Mouse (Mus musculus): ENCODE measurements around the gene Duox1. TPM values are rescaled to one million over a fixed set of nuclear protein-coding genes. Genes with fewer than 3 reads are reported as not detected.

The Duox1 gene
- polyA plus RNA-seq, 1 experiment, result not detected

DNA sequence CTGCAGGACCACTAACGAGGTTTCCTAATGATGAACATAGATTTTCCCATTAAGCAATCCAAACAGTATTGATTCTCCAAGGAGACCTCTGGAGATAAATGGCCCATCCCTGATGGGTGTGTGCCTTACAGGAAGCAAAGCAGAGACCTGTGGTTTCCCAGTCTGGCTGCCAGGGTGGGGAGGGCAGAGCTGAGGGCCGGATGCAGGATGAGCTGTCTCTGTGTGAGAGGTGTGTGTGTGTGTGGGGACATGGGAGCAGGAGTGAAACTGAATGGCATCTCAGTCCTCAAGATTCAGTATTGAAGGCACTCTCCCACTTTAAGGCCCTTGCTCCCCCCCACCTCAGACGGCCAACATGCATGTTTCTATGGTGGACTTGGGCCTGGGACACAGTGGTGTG, 40.7 kb downstream of the Duox1 start:
- Histone ChIP-seq H3K27ac (ENCODE audit: insufficient read depth, low read depth, low read length) (no peak overlapping the region), H3K4me3 (ENCODE audit: insufficient read depth, low read depth, low read length) (no peak overlapping the region), H3K4me1 (ENCODE audit: control insufficient read depth, insufficient read depth, low read length) (peaks cover 18% of the 10 kb centered on the region)
- TF ChIP-seq CTCF (IDR thresholded peaks at IDR 0.05; ENCODE audit: insufficient read depth, low read depth, low read length), result no peak
- TF ChIP-seq POLR2A (IDR thresholded peaks at IDR 0.05; ENCODE audit: insufficient read depth, low read depth, low read length), result no peak
- 90% methylated on average over 3 of the region's 3 CpGs for WGBS

DNA sequence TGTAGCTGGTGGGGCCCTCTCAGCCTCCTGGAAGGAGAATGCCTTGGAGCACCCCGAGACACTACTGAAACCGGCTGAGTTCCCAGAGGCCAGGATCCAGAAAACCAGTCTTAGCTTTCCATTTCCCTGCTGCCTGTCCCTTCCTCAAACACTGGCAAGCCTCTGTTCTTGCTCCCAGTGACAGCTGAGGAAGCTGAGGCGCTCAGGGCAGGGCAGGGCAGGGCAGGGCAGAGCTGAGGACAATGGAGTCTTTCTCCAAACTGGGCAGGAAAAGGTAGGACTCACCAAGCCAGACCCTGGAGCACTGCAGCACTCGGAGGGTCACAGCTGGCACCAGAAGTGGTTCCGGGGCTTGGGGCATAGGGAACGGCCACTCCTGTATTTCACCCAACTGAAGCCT, 44.8 kb downstream of the Duox1 start:
- Histone ChIP-seq H3K27ac (ENCODE audit: insufficient read depth, low read depth, low read length) (no peak overlapping the region), H3K4me1 (ENCODE audit: control insufficient read depth, insufficient read depth, low read length) (no peaks in the 10 kb centered on the region), H3K4me3 (ENCODE audit: insufficient read depth, low read depth, low read length) (no peak overlapping the region)
- TF ChIP-seq POLR2A (IDR thresholded peaks at IDR 0.05; ENCODE audit: insufficient read depth, low read depth, low read length) (no peak), CTCF (IDR thresholded peaks at IDR 0.05; ENCODE audit: insufficient read depth, low read depth, low read length) (no peak)
- WGBS, result 86% methylated on average over 6 of the region's 6 CpGs

GRCm38 (mm10) chr2:122361181-122361580, 45.7 kb downstream of the Duox1 start:
- 86% methylated on average over 6 of the region's 6 CpGs for WGBS
- TF ChIP-seq CTCF (IDR thresholded peaks at IDR 0.05; ENCODE audit: insufficient read depth, low read depth, low read length) (no peak), POLR2A (IDR thresholded peaks at IDR 0.05; ENCODE audit: insufficient read depth, low read depth, low read length) (no peak)
- H3K4me1 ChIP-seq (ENCODE audit: control insufficient read depth, insufficient read depth, low read length), result peaks cover 3% of the 10 kb centered on the region; the same call in 1 of the 2 replicates
- no peak overlapping the region for H3K27ac ChIP-seq (ENCODE audit: insufficient read depth, low read depth, low read length)
- no peak overlapping the region for H3K4me3 ChIP-seq (ENCODE audit: insufficient read depth, low read depth, low read length)

DNA sequence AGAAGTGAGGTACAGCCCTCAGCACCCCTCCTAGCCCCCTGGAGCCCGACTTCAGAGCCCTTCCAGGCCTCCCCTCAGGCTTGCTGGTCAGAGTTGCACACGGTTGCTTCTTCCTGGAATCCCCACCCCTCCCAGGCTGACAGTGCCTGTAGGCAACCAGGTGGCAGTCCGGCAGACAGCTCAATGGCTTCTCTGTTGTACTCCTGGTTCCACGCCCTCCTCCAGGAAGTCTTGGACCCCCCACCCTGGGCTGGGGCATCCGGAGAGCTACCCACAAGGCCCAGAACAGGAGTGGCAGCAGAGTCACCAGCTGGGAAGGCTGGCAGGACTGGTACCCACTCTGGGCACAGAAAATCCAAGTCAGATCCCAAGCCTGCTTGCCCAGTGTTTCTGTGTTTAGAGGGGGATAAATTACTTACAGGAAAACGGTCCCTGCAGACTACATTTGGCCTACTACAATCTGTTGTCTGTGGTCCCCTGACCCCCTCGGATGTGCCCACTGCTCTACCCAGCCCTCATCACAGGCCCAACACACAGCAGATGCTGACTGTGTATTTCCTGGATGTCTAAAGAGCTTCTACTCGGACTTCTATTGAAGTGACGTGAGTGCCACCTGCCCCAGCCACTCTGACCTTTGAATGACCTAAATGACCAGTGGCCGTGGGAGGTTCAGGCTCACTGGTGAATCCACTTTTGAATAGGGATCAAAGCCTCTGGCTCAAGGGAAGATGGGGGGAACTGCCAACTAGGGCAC, 46.6 kb downstream of the Duox1 start:
- no peak overlapping the region for H3K4me3 ChIP-seq (ENCODE audit: insufficient read depth, low read depth, low read length)
- peaks cover 9% of the 10 kb centered on the region; the same call in 1 of the 2 replicates for H3K4me1 ChIP-seq (ENCODE audit: control insufficient read depth, insufficient read depth, low read length)
- 70% methylated on average over 10 of the region's 10 CpGs for WGBS
- H3K27ac ChIP-seq (ENCODE audit: insufficient read depth, low read depth, low read length), result no peak overlapping the region
- no peak for TF ChIP-seq CTCF (IDR thresholded peaks at IDR 0.05; ENCODE audit: insufficient read depth, low read depth, low read length)
- no peak for TF ChIP-seq POLR2A (IDR thresholded peaks at IDR 0.05; ENCODE audit: insufficient read depth, low read depth, low read length)

- 87% methylated on average over 13 of the region's 13 CpGs for WGBS
- Histone ChIP-seq H3K4me3 (ENCODE audit: insufficient read depth, low read depth, low read length) (no peak overlapping the region), H3K27ac (ENCODE audit: insufficient read depth, low read depth, low read length) (no peak overlapping the region), H3K4me1 (ENCODE audit: control insufficient read depth, insufficient read depth, low read length) (peaks cover 14% of the 10 kb centered on the region)
- TF ChIP-seq CTCF (IDR thresholded peaks at IDR 0.05; ENCODE audit: insufficient read depth, low read depth, low read length), result no peak
These were observed 47.4 kb downstream of the Duox1 start for GRCm38 (mm10) chr2:122362622-122363523.

DNA sequence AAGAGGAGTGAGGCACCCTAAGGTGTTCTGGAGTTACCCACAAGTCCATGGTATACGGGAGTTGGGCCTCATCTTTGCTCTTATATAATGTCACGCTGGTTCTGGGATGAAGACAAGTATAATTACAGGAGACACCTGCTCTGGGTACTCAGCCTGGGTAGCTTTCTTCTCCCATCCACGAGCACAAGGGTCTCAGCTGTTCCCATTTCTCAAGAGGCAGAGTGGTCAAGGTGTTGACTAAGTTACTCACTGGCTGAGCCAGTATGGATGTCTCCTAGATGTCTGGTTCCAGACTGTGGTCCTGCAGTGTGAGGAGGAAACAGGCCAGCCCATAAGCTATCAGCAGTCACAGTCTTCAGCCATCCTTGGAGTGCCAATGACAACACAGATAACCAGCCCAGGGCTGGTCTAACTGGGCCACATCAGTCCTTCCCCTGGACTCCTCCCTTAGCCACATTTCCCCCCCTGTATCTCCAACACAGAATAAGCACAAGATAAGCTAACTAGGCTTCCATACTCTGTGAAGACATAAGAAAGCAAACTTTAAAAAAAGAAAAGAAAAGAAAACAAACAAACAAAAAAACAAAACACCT, 49.0 kb downstream of the Duox1 start:
- H3K4me3 ChIP-seq (ENCODE audit: insufficient read depth, low read depth, low read length), result no peak overlapping the region
- H3K27ac ChIP-seq (ENCODE audit: insufficient read depth, low read depth, low read length), result no peak overlapping the region
- H3K4me1 ChIP-seq (ENCODE audit: control insufficient read depth, insufficient read depth, low read length), result peaks cover 18% of the 10 kb centered on the region
- WGBS, result 91% methylated on average over 3 of the region's 3 CpGs
- TF ChIP-seq CTCF (IDR thresholded peaks at IDR 0.05; ENCODE audit: insufficient read depth, low read depth, low read length) (no peak), POLR2A (IDR thresholded peaks at IDR 0.05; ENCODE audit: insufficient read depth, low read depth, low read length) (no peak)

- no peak overlapping the region for H3K27ac ChIP-seq (ENCODE audit: insufficient read depth, low read depth, low read length)
- TF ChIP-seq CTCF (IDR thresholded peaks at IDR 0.05; ENCODE audit: insufficient read depth, low read depth, low read length) (no peak), POLR2A (IDR thresholded peaks at IDR 0.05; ENCODE audit: insufficient read depth, low read depth, low read length) (no peak)
These were observed 49.9 kb downstream of the Duox1 start for GRCm38 (mm10) chr2:122365244-122365866.

DNA sequence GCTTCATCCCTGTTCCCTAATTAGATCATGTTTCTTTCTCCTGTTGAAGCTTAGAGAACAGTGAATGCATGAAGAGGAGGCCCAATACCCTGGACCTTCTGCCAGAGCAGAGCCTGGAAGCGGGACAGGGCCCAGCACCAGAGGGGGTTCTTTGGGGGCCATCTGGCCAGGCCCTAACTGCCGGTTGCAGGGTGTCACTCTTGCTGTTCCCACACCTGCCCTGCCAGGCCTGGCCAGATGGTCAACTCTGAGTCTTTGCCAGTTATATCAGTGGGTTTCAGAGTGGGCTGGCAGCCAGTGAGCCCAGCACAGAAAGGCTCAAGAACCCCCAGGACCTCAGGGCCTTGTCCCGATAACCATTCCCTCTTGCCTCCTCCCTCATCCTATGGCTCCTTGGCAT, 50.6 kb downstream of the Duox1 start:
- 84% methylated on average over 3 of the region's 3 CpGs for WGBS
- Histone ChIP-seq H3K4me3 (ENCODE audit: insufficient read depth, low read depth, low read length) (no peak overlapping the region), H3K27ac (ENCODE audit: insufficient read depth, low read depth, low read length) (no peak overlapping the region), H3K4me1 (ENCODE audit: control insufficient read depth, insufficient read depth, low read length) (peaks cover 24% of the 10 kb centered on the region)
- TF ChIP-seq CTCF (IDR thresholded peaks at IDR 0.05; ENCODE audit: insufficient read depth, low read depth, low read length) (no peak), POLR2A (IDR thresholded peaks at IDR 0.05; ENCODE audit: insufficient read depth, low read depth, low read length) (no peak)

More at GRCm38 (mm10) chr2:122365244-122365866, 49.9 kb downstream of the Duox1 start:
- Histone ChIP-seq H3K4me1 (ENCODE audit: control insufficient read depth, insufficient read depth, low read length) (peaks cover 24% of the 10 kb centered on the region), H3K4me3 (ENCODE audit: insufficient read depth, low read depth, low read length) (no peak overlapping the region)
- 90% methylated on average over 10 of the region's 10 CpGs for WGBS
